Mouse (Mus musculus) layer of hippocampus, adult 2 months (tissue): ENCODE data around the gene Ulk3. TPM values are rescaled to one million over a fixed set of nuclear protein-coding genes. Genes with fewer than 3 reads are reported as not detected.

Experiments used
- DNase-seq, 2 experiments: peaks; one replicate each; pipeline ENCODE4 v3.0.0; 2022; ENCODE audit warnings: low spot score in 2 of 2
- H3K27ac ChIP-seq: fragments of 200-600 bp; 2 replicates; pipeline ENCODE4 v1.8.1; 2022
- H3K4me3 ChIP-seq: fragments of 200-600 bp; 2 replicates; pipeline ENCODE4 v1.8.1; 2022; ENCODE audit warnings: mild to moderate bottlenecking
- CTCF ChIP-seq: fragments of 200-600 bp; conservative IDR thresholded peaks from 2 replicates; pipeline ENCODE4 v1.8.1; 2022; ENCODE audit warnings: antibody characterized with exemption, mild to moderate bottlenecking, moderate library complexity
- total RNA-seq, 2 experiments: library from RNA; stranded (reverse); gene quantifications; 2 replicates each; pipeline ENCODE4 v1.2.3; 2021

The Ulk3 gene
- total RNA-seq, 2 experiments from 2014 or later, result 32.7 to 35.4 TPM

- Histone ChIP-seq H3K27ac (peak overlapping the region; percentile 93), H3K4me3 (peak overlapping the region; percentile 80)
- no peak for DNase-seq
- no peak for TF ChIP-seq CTCF
These were observed 55.2 kb downstream of the Ulk3 start for GRCm38 (mm10) chr9:57644442-57644943.

- Histone ChIP-seq H3K27ac (peak overlapping the region; percentile 93), H3K4me3 (peak overlapping the region; percentile 80)
- DNase-seq, result peak; percentile 89 to 96
- TF ChIP-seq CTCF, result peak; percentile 91
These were observed 56.0 kb downstream of the Ulk3 start for GRCm38 (mm10) chr9:57644944-57645893.

Other genes starting within 250 kb of the Ulk3 start
- gene Ppcdc, start 149.3 kb upstream of the Ulk3 start, total RNA-seq, result 10 to 100 TPM; 16.5 to 16.9 TPM
- gene Scamp5, start 121.4 kb upstream of the Ulk3 start, total RNA-seq, result 100 to 1,000 TPM; 365 to 385 TPM
- 10 to 100 TPM in 1 of 2 experiments, 1 to 10 TPM in 1; 9.5 to 10.2 TPM for gene Rpp25, start 85.4 kb upstream of the Ulk3 start, total RNA-seq
- 100 to 1,000 TPM; 372 to 376 TPM for gene Cox5a, start 68.2 kb upstream of the Ulk3 start, total RNA-seq
- 10 to 100 TPM; 19.9 to 25.7 TPM for gene Fam219b, start 51.9 kb upstream of the Ulk3 start, total RNA-seq
- gene Mpi, start 36.7 kb upstream of the Ulk3 start, total RNA-seq, result 10 to 100 TPM; 72.5 to 77.6 TPM
- 10 to 100 TPM; 22.5 to 26.3 TPM for gene Scamp2, start 28.5 kb upstream of the Ulk3 start, total RNA-seq
- gene Cplx3, start 16.8 kb downstream of the Ulk3 start, total RNA-seq, result 1 to 10 TPM; 3.7 to 5.9 TPM
- gene Lman1l, start 31.3 kb downstream of the Ulk3 start, total RNA-seq, result not detected
- gene Csk, start 64.2 kb downstream of the Ulk3 start, total RNA-seq, result 10 to 100 TPM; 34.7 to 37.5 TPM
- gene Cyp1a2, start 94.3 kb downstream of the Ulk3 start, total RNA-seq, result not detected
- under 1 TPM in 1 of 2 experiments, not detected in 1; 0.12 TPM for gene Cyp1a1, start 98.5 kb downstream of the Ulk3 start, total RNA-seq
- gene Edc3, start 119.1 kb downstream of the Ulk3 start, total RNA-seq, result 10 to 100 TPM; 13.2 to 14.1 TPM
- 10 to 100 TPM; 80.2 to 83.4 TPM for gene Clk3, start 176.4 kb downstream of the Ulk3 start, total RNA-seq
- 1 to 10 TPM; 8.1 to 9.2 TPM for gene Arid3b, start 247.3 kb downstream of the Ulk3 start, total RNA-seq